Mouse (Mus musculus): Measurements from ENCODE around the gene Slc18a3.
A peak's percentile ranks its signal among the peaks of the same experiment; 100 is the strongest.

DNA sequence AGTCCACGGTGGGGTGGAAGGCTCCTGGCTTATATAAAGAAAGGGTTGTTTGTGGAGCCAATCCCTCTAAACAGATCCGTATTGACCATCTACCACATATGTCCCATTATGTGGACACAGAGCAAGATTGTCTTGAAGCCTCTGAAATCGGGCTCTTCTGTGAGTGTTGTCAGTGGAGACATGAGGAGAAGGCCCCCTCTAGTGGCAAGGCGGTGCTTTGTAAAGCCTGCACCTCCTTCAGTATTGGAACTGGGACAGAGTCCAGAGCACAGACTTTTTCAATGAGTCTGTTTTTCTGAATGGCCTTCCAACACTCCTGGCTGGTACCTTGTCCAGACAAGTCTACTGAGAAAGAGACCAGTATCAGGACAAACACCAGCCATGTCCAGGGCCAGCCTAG lies 8.3 kb upstream of the Slc18a3 start:
- TF ChIP-seq GATA1 (IDR thresholded peaks at IDR 0.05; ENCODE audit: borderline replicate concordance, low read length) (no peak), CTCF (IDR thresholded peaks at IDR 0.05; ENCODE audit: low read depth, low read length) (0 out of 2 replicates have a peak, but pooled peaks have one; percentile 19), TAL1 (conservative IDR thresholded peaks at IDR 0.05; ENCODE audit: low read depth, low read length) (no peak)

Measured in G1E (cell line).